Mouse (Mus musculus) heart, postnatal 10 days (tissue): Measurements from ENCODE around the gene Hdac8. TPM values are rescaled to one million over a fixed set of nuclear protein-coding genes. Genes with fewer than 3 reads are reported as not detected.

Experiments
- DNase-seq, 2 experiments: peaks; one replicate each; pipeline ENCODE4 v3.0.0; 2021
- intact Hi-C: fragments of 180-260 bp; cut with DNase I; formaldehyde crosslinking; loops from one replicate; pipeline ENCODE4 v1.15.1; 2025
- microRNA-seq, 2 experiments: library from miRNA; unstranded; fragments of <30 nt; microRNA quantifications; one replicate each; pipeline ENCODE4 v1.2.0; 2022
- total RNA-seq, 2 experiments: library from RNA; stranded (reverse); gene quantifications; 2 replicates each; pipeline ENCODE4 v1.2.3; 2021

Gene Hdac8
- total RNA-seq, 2 experiments from 2014 or later = 5.2 TPM

DNA sequence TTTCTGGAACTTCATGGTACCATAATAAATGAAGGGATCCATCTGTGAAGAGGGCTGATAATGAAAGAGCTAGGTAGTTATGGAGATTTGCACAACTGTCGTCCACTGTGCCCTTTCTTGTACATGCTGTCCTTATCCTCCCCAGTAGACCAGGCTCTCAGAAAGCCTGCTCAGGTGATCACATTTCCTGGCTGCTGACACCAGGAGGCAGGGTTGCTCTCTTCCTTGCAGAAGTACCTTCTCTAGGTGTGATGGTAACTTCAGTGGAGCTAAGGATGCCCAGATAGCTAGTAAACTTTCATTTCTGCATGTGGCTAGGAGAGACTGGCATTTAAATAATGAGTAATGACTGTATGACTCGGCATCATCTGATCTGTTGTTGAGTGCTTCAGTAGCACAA lies 260.8 kb downstream of the Hdac8 start:
- intact Hi-C loops = loop anchor here (2.0 kb wide), 1 partner anchor 234 kb away; no protein-coding TSS in a partner anchor
- DNase-seq = no peak

Small RNA genes lying within 50 kb of the gene (microRNA-seq; reads per million reads assigned to microRNA genes)
- 0 reads per million in 2 experiments for gene Gm26318

Other genes with a start within 250 kb of the Hdac8 start
- 10 to 100 TPM; 24.0 to 32.7 TPM for gene Phka1, start 138.9 kb upstream of the Hdac8 start, total RNA-seq
- not detected for gene Gm3880, start 181.6 kb upstream of the Hdac8 start, total RNA-seq
- not detected for gene Gm9112, start 202.3 kb upstream of the Hdac8 start, total RNA-seq
- gene Dmrtc1b, start 202.5 kb upstream of the Hdac8 start, total RNA-seq = not detected